Mouse (Mus musculus) c-Kit-positive CD71-negative TER-119-negative erythroid progenitor cells, embryonic 14.5 days (primary cell): ENCODE results near the gene Bpifb2.
A peak's percentile ranks its signal among the peaks of the same experiment; 100 is the strongest.
"Not testable (repeated sequence)": the region's sequence is repeated elsewhere in the genome, so short reads cannot be mapped to it uniquely, and the experiment has no call there.

Experiments
- DNase-seq: peaks from one replicate; pipeline ENCODE4 v3.0.0-alpha.2; 2013; ENCODE audit warnings: low read depth

Gene Bpifb2

DNA sequence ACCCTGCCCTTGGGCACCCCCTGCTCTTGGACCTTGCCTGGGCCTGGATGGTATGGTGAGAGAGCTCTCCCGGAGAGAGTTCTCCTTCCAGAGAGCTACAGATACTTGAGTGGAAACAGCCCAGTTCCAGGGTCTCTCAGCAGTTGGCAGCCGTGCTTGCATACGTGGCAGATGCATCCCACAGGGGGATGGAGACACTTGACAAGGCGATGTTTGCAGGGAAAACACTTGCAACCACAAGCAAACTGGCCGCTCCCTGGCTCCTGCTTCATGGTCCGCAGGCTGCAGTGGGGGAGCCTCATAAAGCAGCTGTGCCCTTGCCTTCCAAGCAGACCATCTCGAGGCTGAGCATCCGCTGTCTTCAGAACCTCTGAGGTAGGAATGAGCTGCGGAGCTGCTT lies at the start of gene Bpifb2:
Gene Bpifb2 (plus strand): TSS at position 301 of the 400 bp plus-strand sequence.
- DNase-seq = no peak

DNA sequence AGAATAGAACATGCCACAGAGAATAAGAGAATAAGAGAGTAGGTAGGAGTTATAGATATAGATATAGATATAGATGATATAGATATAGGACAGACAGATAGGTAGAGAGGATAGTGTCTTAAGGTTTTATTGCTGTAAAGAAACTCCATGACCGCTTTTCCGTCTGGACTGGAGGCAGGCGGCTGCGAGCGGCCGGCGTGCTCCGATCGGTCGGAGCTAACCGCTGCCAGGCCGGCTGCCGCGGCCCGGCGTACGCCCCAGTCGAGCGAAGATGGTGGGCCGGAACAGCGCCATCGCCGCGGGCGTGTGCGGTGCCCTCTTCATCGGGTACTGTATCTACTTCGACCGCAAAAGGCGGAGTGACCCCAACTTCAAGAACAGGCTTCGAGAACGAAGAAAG lies 48.9 kb upstream of the Bpifb2 start:
- not testable (repeated sequence) for DNase-seq

DNA sequence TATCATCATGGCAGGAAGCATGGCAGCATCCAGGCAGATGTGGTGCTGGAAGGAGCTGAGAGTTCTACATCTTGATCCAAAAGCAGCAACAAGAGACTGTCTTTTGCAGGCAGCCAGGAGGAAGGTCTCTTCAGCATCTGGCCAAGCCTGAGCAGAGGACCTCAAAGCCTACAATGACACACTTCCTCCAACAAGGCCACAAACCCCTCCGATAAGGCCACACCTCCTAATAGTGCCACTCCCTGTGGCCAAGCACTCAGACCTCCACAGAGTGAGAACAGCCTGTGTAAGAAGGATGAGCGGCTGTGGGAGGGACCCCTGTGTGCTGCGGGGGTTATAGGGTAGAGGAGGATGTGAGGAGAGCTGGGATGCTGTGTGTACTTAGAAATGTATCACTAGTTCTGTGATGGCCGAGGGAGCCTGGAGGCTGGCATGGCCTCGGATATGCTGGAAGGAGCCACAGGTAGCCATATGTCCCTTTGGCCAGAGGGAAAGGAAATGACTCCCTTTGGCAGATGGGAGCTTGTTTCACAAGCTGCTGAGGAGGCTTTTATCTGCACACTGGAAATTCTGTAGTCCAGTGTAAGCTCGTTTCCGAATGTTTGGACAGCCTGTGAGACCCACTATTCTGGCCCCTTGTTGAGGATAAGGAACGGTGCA lies 47.5 kb upstream of the Bpifb2 start:
- DNase-seq = no peak

DNA sequence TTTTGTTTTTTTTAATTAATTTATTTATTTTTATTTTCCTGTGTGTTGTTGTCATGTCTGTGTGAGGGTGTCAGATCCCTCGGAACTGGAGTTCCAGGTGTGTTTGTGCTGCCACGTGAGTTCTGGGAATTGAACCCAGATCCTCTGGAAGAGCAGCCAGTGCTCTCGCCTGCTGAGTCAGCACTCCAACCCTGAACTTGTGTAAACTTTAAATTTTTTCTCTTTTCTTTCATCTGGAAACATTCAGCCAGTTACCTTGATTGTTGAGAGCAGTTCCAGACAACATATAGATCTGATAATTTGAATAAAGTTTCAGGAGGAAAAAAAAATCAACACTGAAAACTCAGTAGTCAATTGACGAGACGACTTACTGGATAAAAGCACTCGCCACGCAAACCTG lies 46.1 kb upstream of the Bpifb2 start:
- DNase-seq = no peak

DNA sequence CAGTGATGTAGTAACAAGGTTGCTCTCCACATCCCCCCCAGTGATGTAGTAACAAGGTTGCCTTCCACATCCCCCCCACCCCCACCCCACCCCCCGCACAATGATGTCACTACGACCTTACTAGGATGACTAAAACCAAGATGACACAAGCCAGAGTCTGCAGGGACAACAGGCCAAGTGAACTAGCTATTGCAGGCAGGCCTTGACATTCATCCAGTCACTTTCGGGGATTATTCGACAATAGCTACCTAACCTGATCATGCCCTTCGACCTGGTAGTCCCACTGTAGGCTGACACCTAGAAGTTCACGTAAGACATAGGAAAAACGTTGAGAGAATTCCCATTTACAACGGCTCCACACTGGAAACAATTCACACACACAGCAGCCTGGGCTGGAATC lies 41.6 kb upstream of the Bpifb2 start:
- no peak for DNase-seq

DNA sequence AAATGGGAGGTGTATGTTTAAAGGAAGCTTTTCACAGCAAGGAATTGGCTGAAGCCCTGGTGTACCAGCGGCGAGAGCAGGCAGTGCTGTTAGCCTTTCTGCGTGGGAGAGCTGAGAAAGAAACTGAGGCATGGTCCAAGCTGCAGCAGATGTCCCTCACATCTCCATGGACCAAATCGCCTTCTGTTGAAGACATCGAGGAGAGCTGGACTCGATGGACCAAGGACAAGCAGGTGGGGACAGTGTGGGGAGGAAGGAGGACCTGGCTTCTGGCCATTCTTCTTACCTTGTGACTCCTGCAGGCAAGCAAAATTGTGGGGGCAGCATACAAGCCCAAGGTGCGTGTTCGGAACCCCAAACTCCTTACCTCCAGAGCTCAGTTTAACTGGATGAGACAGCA lies 32.0 kb upstream of the Bpifb2 start:
- no peak for DNase-seq

DNA sequence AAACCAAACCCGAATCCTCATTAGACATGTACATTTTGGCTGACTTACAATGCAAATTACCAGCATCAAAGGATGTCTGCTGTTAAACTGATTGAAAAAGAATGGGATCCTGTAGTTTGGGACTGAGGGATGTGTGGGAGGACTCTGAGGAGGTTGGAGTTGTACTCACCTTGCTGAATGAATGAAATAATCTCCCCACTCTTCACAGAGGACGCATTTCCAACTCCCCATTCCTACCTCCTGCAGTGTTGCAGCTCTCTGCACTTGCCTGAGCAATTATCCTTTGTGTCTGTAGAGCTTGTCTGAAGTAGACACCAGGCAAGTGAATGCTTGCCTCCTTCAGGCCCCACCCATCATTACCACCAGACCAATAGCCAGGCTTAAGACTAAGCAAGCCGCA lies 26.5 kb upstream of the Bpifb2 start:
- DNase-seq = no peak

DNA sequence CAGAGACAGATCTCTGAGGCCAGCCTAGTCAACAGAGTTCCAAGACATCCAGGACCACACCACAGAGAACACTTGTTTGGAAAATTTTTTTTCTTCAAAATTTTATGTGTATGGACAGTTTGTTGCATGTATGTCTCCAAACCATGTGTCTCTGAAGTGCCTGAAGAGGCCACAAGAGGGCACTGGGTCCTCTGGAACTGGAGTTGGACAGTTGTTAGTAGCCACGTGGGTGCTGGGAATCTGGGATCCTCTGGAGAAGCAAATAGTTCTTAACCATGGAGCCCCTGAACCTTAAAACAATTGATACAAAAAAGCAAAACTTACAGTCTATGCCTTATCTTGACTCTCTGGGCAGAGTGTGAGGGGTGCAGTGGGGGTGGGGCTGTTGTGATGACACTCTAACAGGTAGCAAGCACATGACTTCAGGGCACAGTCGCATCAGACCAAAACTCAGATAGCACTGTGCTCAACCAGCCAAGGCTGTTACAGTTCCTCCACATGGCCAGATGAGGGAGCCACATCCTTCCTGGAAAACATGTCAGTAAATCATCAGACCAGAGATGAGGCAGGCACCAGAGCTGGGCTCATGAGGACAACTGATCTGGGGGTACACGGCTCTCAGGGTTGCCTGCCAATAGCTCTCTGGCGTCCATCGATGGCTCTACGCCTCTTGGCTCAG lies 24.4 kb upstream of the Bpifb2 start:
- DNase-seq = peak; percentile 28

DNA sequence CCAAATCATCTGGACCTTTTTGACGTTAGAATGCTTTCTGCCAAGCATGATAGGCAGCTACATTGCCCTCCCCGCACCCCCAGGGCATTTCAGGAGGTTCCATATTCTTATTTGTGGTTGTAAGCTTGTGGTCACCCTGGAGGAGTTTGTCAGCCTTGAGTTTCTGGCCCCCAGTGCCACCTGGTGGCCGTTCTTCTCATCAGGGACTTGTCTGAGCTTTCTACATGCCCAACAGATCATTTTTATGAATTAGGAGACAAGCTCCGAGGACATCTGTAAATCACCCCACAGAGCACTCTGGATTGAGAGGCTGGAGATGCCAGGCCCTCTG lies 23.9 kb upstream of the Bpifb2 start:
- peak; percentile 44 for DNase-seq

DNA sequence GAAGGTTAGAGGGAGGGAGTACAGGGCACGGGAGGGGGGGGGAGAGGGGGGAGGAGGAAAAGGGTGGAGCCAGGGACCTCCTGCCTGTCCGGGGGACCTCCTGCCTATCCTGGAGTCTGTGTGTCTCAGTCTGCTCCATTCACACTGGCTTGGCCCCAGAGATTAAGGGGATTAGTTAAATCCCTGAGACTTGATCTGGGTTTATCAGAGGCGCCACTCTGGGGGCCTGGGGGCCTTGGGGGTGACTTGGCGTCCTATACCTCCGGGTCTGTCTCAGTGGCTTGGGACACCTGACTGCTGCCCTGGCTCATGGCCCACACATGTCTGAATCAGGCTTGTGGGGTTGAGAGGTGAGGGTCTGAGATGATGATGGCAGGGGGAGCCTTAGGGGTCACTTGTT lies 21.3 kb upstream of the Bpifb2 start:
- no peak for DNase-seq

DNA sequence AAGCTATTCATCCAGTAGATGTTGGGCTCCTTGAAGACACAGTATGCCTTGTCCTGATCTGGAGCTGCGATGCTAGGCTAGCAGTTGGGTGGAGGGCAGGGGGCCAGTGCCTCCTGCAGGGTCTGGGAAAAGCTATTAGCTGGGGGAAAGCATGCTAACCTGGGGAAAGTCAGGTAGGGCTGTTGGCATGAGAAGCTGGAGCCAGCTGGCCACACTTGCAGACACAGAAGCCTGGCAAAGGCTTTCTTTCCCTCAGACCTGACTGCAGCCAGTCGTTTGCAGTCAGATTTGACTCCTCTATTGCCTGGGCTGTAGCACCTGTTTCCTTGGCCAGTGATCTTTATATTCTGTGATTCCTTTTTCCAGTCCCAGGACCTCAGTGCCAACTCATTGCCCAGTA lies 15.3 kb upstream of the Bpifb2 start:
- DNase-seq = no peak

DNA sequence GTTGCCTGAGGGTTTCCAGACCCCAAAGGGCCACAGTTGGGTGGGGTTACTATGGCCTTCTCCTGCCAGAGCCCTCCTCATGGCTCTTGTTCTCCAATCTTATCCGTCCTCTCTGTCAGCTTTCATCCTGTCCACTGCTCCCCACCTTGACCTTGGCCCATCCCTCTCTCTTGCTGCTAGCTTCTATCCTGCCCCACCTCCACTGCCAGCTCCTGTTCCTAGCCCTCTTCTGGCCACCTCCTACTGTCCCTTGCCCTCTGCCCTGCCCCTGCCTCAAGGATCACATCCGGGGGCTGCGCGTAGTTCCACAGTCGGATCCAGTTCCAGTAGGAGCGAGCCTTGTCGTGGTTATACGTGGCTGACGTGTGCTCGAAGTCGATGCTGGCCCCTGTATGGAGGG lies 14.5 kb upstream of the Bpifb2 start:
- no peak for DNase-seq

DNA sequence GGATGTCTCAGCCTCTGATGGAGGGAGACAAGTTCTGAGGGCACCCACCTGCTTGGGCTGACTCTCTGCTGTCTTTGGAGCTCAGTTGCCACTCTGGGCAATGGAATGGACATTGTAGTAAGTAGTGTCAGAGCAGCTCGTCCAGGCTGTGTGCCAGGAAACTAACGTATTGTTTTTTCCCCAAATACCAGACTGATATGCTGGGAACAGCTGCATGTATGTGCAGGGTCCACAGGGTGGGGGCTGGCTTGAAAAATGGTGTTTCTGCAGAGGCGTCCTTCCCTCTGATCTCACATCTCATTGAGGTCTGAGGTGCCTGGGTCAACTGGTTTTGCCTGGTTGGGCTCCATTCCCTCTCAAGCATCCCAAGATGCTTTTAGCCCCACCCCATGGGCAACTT lies 14.1 kb upstream of the Bpifb2 start:
- no peak for DNase-seq

DNA sequence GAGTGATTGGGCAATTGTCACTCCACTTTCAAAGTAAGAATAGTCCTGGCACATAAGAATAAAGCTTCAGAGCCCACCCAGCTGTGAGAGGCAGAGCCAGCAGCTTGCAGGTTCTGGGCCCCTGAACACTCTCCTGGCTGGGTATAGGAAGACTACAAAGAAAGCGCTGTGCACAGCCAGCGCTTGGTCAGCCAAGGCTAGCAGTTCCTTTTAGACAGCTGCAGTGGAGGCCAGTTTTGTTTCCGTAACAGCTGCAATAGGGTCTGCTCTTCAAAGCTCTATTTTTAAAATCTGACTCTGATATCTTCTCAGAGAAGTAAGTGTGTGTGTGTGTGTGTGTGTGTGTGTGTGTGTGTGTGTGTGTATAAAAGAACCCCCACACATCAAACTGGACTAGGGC lies 12.9 kb upstream of the Bpifb2 start:
- DNase-seq = no peak

DNA sequence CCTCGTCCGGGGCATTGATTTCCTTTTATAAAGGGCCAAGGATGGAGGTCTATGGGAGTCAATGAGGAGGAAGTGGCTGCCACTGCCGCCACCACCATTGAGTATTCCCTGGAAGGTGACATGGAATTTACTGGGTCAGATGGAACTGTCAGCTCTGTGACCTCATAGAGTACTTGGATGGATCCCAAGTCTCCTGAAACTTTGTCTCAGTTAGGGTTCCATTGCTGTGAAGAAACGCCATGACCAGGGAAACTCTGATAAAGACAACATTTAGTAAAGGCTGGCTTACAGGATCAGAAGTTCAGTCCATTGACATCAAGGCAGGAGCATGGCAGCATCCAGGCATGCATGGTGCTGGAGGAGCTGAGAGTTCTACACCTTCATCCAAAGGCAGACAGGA lies 3.9 kb upstream of the Bpifb2 start, which contains the start of gene Sun5:
Gene Sun5 (minus strand): TSS at position 101 of the 400 bp plus-strand sequence.
- DNase-seq = no peak

DNA sequence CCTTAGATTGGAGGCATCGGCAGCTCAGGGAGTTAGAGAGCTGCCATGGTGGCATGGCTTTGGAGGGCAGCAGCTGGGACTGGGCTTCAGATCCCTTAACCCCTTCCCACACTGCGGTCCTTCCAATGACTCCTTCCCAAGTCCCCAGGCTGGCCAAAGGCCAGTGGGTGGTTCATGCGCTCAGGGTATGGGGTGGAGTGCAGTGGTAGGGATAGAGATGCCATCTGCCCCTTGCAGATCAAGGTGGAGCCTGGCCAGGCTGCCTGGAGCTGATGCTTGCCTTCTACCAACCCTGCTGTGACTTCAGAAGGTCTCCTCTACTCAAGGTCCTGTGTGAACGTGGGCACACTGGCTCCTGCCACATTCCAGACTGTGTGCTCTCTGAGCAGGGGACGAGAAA lies 24.3 kb downstream of the Bpifb2 start:
- DNase-seq = no peak

DNA sequence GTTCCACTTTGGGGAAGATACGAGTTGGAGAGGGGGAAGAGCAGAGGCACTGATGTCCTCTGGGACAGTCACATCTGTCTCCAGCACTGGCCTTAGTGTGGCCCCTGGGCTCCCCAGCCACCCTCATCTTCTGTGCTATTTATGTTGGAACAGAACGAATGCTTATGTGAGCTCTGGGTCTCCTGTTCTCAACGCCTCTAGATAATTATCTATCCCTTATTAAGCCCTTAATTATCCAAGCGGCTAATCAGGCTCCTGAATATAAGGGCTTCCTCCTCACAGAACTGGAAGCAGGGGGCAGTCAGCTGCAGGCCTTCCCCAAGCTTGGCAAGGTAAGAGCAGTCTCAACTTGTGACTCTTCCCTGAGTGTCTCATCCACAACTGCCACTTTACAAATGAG lies 25.2 kb downstream of the Bpifb2 start, which contains the start of gene Bpifb6:
Gene Bpifb6 (plus strand): TSS at position 301 of the 400 bp plus-strand sequence.
- DNase-seq = no peak

DNA sequence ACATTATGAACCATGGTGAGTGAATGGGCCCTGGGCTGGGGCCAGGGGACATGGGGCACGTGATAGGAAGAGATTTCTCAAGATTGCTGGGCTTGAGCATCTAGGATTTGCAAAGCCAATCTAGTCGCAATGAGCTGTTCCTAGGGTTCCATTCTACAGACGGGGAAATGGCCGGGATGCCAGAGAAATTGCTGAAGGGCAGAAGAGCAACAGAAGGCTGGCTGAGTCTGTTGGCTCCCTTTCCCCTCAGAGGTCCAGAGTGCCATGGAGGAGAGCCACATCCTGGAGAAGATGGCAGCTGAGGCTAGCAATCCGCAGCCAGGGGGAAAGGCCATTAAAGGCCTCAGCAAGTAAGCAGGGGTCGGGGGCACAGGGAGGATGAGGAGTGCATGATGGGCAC lies 27.9 kb downstream of the Bpifb2 start:
- no peak for DNase-seq

DNA sequence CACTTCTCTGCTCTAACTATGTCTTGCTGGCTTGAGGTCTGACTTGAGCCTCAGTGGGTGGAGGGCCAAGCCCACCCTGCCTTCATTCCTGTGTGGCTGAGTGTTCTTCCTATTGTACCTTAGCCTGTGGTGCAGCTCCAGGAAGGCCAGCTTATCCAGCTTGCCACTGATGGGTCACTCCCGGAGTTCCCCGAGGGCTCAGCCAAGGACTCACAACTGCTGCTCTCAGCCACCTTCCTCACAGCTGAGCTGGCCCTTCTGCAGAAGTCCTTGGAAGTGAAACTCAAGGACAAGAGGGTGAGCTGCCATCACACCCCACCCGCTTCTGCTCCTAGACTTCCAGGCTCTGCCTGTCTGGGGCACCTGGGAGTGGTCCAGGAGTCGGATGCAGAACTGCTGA lies 31.8 kb downstream of the Bpifb2 start:
- no peak for DNase-seq

DNA sequence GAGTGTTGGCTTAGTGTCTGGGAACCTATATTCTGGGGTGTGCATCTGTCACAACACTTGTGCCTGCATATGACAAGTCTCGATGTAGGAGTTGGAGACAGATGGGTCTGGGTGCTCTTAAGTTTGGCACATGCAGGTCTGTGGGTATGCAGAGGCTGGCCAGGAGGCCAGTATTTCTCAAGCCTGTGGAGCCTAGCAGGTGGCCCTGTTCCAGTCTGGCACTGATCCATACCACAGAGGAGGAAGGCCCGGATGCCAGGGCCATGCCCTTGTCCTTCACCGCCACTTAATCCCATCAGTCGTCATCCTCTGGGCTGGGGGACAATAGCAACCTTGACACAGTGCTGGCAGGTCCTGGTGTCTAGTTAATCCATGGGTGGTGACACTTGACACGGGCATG lies 39.3 kb downstream of the Bpifb2 start:
- no peak for DNase-seq

DNA sequence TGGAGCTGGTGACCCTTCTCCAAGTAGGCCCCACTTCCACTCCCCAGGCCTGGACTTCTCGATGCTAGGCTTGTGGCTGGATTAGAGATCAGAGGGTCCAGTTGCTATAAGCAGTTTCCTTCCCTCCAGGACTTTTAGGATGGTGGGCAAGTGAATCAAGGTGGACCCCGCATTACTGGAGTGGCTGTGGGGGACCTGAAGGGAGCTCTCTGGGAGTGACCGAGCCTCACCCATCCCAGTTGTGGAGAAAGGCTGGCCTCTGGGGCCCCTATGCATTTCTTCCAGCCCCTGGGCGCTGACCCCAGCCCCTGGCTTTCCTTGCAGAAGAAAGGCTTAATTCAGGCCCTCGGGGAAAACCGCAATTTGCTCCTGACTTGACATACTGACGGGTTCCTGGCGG lies 43.1 kb downstream of the Bpifb2 start, which contains the start of gene Bpifb3:
Gene Bpifb3 (plus strand): TSS at position 301 of the 400 bp plus-strand sequence.
- DNase-seq = no peak

DNA sequence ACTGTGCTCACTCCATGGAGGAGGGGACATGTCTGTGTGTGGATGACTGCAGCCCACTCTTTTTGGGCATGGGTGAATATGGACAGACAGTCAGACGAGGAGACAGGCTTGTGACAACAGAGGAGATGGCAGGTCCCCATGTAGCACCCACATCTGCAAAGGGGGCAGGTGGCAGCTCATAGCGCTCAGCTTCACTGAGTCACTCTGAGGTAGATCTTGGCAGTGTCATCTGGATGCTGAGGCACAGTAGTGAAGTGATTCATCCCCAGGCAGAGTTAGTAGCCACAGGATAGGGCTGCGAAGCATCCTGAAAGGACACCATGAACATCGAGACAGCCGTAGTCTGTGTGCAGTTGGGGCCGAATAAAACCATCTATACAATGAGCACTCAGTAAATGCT lies 46.4 kb downstream of the Bpifb2 start:
- no peak for DNase-seq

DNA sequence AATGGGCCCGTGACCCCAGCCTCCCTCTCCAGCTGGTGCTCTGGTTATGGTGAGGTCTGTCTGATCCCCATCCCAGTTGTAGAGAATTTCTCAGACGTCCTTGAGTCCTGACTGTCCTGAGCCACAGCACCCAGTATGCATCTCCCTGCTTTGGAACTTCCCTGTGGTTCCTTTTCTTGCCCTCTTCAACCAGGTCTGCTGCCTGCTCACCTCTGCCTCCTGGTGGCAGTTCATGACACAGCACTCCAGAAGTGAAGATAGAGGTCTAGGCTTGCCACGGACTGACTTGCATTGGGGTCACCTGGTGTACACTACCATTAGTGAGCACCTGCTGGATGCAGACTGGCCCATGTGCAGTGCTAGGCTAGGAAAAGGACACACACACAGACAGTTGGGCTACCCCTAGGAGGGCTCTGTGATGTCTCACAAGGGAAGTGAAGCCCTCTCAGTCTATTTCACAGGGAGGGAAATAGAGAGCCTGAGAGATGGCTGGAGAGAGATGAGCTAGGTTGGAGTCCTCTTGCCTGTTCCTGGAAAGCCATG lies 55.1 kb downstream of the Bpifb2 start:
- DNase-seq = peak; percentile 38

DNA sequence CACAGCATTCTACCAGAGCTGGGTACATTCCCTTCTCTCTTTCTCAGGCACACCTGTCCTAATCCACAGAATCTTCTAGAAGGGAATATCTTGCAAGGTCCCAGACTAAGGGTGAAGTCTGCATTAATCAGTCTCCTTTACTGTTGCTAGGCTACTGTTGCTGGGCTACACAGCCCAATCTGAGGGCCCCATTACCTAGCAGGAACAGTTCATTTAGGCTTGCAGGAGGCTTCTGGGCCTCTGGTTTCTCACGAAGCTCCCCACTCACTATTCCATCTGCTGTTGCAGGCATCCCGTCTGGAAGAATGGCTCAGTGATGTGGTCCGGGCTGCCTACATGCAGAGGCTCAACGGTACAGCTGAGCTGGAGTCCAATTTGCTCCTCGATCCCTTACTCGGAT lies 56.3 kb downstream of the Bpifb2 start:
- no peak for DNase-seq
